Comparison of ENCODE assay signal across 16 mouse cellular contexts in the genomic region with DNA sequence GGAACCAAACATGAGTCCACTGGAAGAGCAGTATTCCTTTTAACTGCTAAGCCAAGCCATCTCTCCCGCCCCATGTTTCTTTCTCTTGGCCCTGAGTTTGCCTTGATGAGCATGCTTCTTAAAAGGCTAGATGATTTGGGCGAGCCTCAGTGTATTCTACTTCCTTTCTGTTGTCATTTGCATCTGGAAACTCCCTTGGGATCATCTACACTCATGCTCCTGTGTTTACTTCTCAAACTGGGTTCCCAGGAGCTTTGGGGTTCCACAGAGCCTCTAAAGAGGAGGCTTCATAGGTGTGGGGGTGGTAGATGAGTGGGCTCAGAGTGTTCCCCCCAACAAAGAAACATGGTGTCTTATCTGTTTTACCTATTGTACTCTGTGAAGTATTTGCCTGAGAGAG. TPM values are rescaled to one million over a fixed set of nuclear protein-coding genes. Genes with fewer than 3 reads are reported as not detected.
DNase-seq lines count a peak whose midpoint lies in the region; ATAC-seq and TF ChIP-seq lines count a peak whose summit lies in the region.
"Had no signal": no experiment of that assay in that cellular context is flagged by ENCODE, and none has a peak within 500 bp of the region (broad histone marks: within the 10 kb centered on the region; RNA-seq: fewer than 3 reads in every experiment).

No protein-coding gene starts in this region.

- DNase-seq in heart, adult 2 months: peak; percentile 20 to 21
- DNase-seq in heart, postnatal 36 days: no peak
- DNase-seq in kidney, adult 2 months: no peak
- DNase-seq in limb, embryonic 10.5 days (ENCODE audit: low spot score): no peak
- no peak for DNase-seq in left cerebral cortex, postnatal 14 days (ENCODE audit: low spot score in 2 of 2)
- DNase-seq in layer of hippocampus, adult 9-10 months (ENCODE audit: low spot score): no peak
- DNase-seq: cerebellum, adult 11 months; gastrocnemius, postnatal 36 days; heart, postnatal 14 days; lung, postnatal 4 days; right cerebral cortex, postnatal 14 days had no signal

- peaks cover 9% of the 10 kb centered on the region for H3K36me3 ChIP-seq in heart, adult 2 months (ENCODE audit: control insufficient read depth, insufficient read depth, low read length)
- no peaks in the 10 kb centered on the region for H3K36me3 ChIP-seq in kidney, embryonic 16.5 days (ENCODE audit: insufficient read depth, low read length)
- H3K36me3 ChIP-seq in kidney, adult 2 months (ENCODE audit: control insufficient read depth, insufficient read depth, low read length): no peaks in the 10 kb centered on the region
- H3K36me3 ChIP-seq in limb, embryonic 10.5 days: no peaks in the 10 kb centered on the region
- H3K36me3 ChIP-seq in stomach, embryonic 16.5 days (ENCODE audit: control insufficient read depth, insufficient read depth, low read length): no peaks in the 10 kb centered on the region
- H3K36me3 ChIP-seq: embryonic facial prominence, embryonic 13.5 days; midbrain, embryonic 15.5 days had no signal

- TF ChIP-seq CTCF in heart, adult 2 months (IDR thresholded peaks at IDR 0.05): no peak
- TF ChIP-seq CTCF in kidney, adult 2 months (conservative IDR thresholded peaks at IDR 0.05; ENCODE audit: insufficient read depth, insufficient read length, low read depth, low read length): no peak

- no peak for TF ChIP-seq POLR2A in heart, adult 2 months (IDR thresholded peaks at IDR 0.05; ENCODE audit: insufficient read depth, low read depth, low read length)
- TF ChIP-seq POLR2A in kidney, adult 2 months (IDR thresholded peaks at IDR 0.05; ENCODE audit: low read depth, low read length): no peak

- H3K4me1 ChIP-seq in heart, adult 2 months (ENCODE audit: control insufficient read depth, insufficient read depth, low read length): peaks cover 30% of the 10 kb centered on the region
- H3K4me1 ChIP-seq in kidney, embryonic 16.5 days (ENCODE audit: insufficient read depth, low read length): peaks cover 14% of the 10 kb centered on the region
- H3K4me1 ChIP-seq in kidney, adult 2 months (ENCODE audit: control insufficient read depth, insufficient read depth, low read length): peaks cover 9% of the 10 kb centered on the region; the same call in 1 of the 2 replicates
- peaks cover 27% of the 10 kb centered on the region for H3K4me1 ChIP-seq in limb, embryonic 10.5 days
- H3K4me1 ChIP-seq in stomach, embryonic 16.5 days (ENCODE audit: control insufficient read depth, insufficient read depth, low read length): peaks cover 27% of the 10 kb centered on the region; the same call in 1 of the 2 replicates

- peak overlapping the region; percentile 55 for H3K27ac ChIP-seq in heart, adult 2 months
- H3K27ac ChIP-seq in kidney, embryonic 16.5 days (ENCODE audit: low read length): 0 out of 2 replicates have a peak overlapping the region, but pooled peaks have one; percentile 13
- no peak overlapping the region for H3K27ac ChIP-seq in kidney, adult 2 months (ENCODE audit: insufficient read depth, low read depth, low read length)
- H3K27ac ChIP-seq in limb, embryonic 10.5 days: peak overlapping the region; percentile 71
- peak overlapping the region; percentile 72; the same call in 1 of the 2 replicates for H3K27ac ChIP-seq in stomach, embryonic 16.5 days (ENCODE audit: low read length)
- H3K27ac ChIP-seq: embryonic facial prominence, embryonic 13.5 days; kidney, postnatal 0 days; midbrain, embryonic 15.5 days had no signal

- 51% methylated on average over 2 of the region's 2 CpGs for WGBS in heart, adult 2 months
- 69% methylated on average over 2 of the region's 2 CpGs for WGBS in kidney, embryonic 16.5 days
- WGBS in kidney, adult 2 months: 73% methylated on average over 2 of the region's 2 CpGs
- 77% methylated on average over 2 of the region's 2 CpGs for WGBS in limb, embryonic 10.5 days
- WGBS in stomach, embryonic 16.5 days: 84% methylated on average over 2 of the region's 2 CpGs

- intact Hi-C loops in heart, adult 2 months (cut with DNase I): loop anchor here (2.0 kb wide), 2 partner anchors 31 to 65 kb away; no protein-coding TSS in a partner anchor
- intact Hi-C loops in heart, postnatal 36 days (cut with DNase I): no loop called here
- intact Hi-C loops in left cerebral cortex, postnatal 14 days (cut with DNase I): no loop called here

- no peaks in the 10 kb centered on the region for H3K9me3 ChIP-seq in kidney, embryonic 16.5 days (ENCODE audit: low read length)
- H3K9me3 ChIP-seq in limb, embryonic 10.5 days (replicated peaks): no peaks in the 10 kb centered on the region
- no peaks in the 10 kb centered on the region for H3K9me3 ChIP-seq in stomach, embryonic 16.5 days (replicated peaks; ENCODE audit: control insufficient read depth, low read length)
- H3K9me3 ChIP-seq: embryonic facial prominence, embryonic 13.5 days; midbrain, embryonic 15.5 days had no signal

- H3K4me2 ChIP-seq in kidney, embryonic 16.5 days (replicated peaks; ENCODE audit: low read depth, low read length): no peak overlapping the region
- H3K4me2 ChIP-seq in stomach, embryonic 16.5 days (ENCODE audit: low read depth, low read length): no peak overlapping the region
- H3K4me2 ChIP-seq: embryonic facial prominence, embryonic 13.5 days; midbrain, embryonic 15.5 days had no signal

- no peaks in the 10 kb centered on the region for H3K27me3 ChIP-seq in heart, adult 2 months (ENCODE audit: control insufficient read depth, insufficient read depth, low read length)
- H3K27me3 ChIP-seq in kidney, embryonic 16.5 days (ENCODE audit: insufficient read depth, low read length): no peaks in the 10 kb centered on the region
- H3K27me3 ChIP-seq in kidney, adult 2 months (replicated peaks; ENCODE audit: control insufficient read depth, insufficient read depth, low read length): no peaks in the 10 kb centered on the region
- no peaks in the 10 kb centered on the region for H3K27me3 ChIP-seq in limb, embryonic 10.5 days (ENCODE audit: low read depth, poor library complexity, severe bottlenecking)
- H3K27me3 ChIP-seq in stomach, embryonic 16.5 days (ENCODE audit: control insufficient read depth, insufficient read depth, low read length): no peaks in the 10 kb centered on the region
- H3K27me3 ChIP-seq: embryonic facial prominence, embryonic 13.5 days; midbrain, embryonic 15.5 days had no signal

- no peak for TF ChIP-seq EP300 in heart, adult 2 months (IDR thresholded peaks at IDR 0.05; ENCODE audit: insufficient read depth, low read depth, low read length)

- no peak overlapping the region for H3K4me3 ChIP-seq in heart, adult 2 months
- H3K4me3 ChIP-seq in kidney, embryonic 16.5 days (ENCODE audit: low read length): no peak overlapping the region
- H3K4me3 ChIP-seq in kidney, adult 2 months (ENCODE audit: insufficient read depth, low read depth, low read length): no peak overlapping the region
- no peak overlapping the region for H3K4me3 ChIP-seq in limb, embryonic 10.5 days
- no peak overlapping the region for H3K4me3 ChIP-seq in stomach, embryonic 16.5 days (replicated peaks; ENCODE audit: low read length)
- H3K4me3 ChIP-seq: embryonic facial prominence, embryonic 13.5 days; midbrain, embryonic 15.5 days had no signal

- H3K9ac ChIP-seq in heart, adult 2 months (ENCODE audit: low read depth, low read length): no peak overlapping the region
- no peak overlapping the region for H3K9ac ChIP-seq in kidney, embryonic 16.5 days (replicated peaks; ENCODE audit: low read length)
- H3K9ac ChIP-seq in stomach, embryonic 16.5 days (ENCODE audit: low read length): no peak overlapping the region
- H3K9ac ChIP-seq: embryonic facial prominence, embryonic 13.5 days; midbrain, embryonic 15.5 days had no signal

- no peaks in the 10 kb centered on the region for H3K79me2 ChIP-seq in heart, adult 2 months (replicated peaks; ENCODE audit: control insufficient read depth, insufficient read depth, low read length)

- ATAC-seq in kidney, embryonic 16.5 days (ENCODE audit: low FRiP score, low TSS enrichment): no peak
- ATAC-seq in stomach, embryonic 16.5 days (ENCODE audit: insufficient read depth, low FRiP score): no peak
- ATAC-seq: midbrain, embryonic 15.5 days had no signal

RNA-seq across cellular contexts. Expression of gene Dapk2, which starts 54.1 kb away (rescaled TPM):
- 1 to 10 TPM; 5.8 TPM for total RNA-seq in heart, adult 2 months (2021)
- 5.6 and 8.5 TPM in 2 replicates for polyA plus RNA-seq in heart, adult 2 months (2012; rRNA removed)
- 1 to 10 TPM; 4.6 to 6.2 TPM for total RNA-seq in heart, postnatal 36 days (2021)
- polyA plus RNA-seq in kidney, embryonic 16.5 days (2015; fragmentation: Nextera tagmentation; extraction: Ambion mirVana): 4.7 and 4.9 TPM in 2 replicates
- 10.8 and 11.8 TPM in 2 replicates for polyA plus RNA-seq in kidney, adult 2 months (2012; rRNA removed)
- 2.9 and 3.6 TPM in 2 replicates for polyA plus RNA-seq in limb, embryonic 10.5 days (2016; fragmentation: Nextera tagmentation; extraction: Ambion mirVana)
- 7.6 and 10.2 TPM in 2 replicates for polyA plus RNA-seq in stomach, embryonic 16.5 days (2015; fragmentation: Nextera tagmentation; extraction: Ambion mirVana)
- total RNA-seq in left cerebral cortex, postnatal 14 days (2021): 1 to 10 TPM; 2.4 to 5.8 TPM

Comparison
In these comparisons a context has a peak if more than half of its experiments do, and no peak if none do; other contexts are left out.
1. DNase-seq: peak in heart, adult 2 months (2 of 2); none in heart, postnatal 36 days (0 of 2), kidney, adult 2 months (single experiment), limb, embryonic 10.5 days (single experiment), left cerebral cortex, postnatal 14 days (0 of 2) and layer of hippocampus, adult 9-10 months (single experiment).